Mouse (Mus musculus) kidney, adult 2 months (tissue): ENCODE measurements around the gene Sacs.

Experiments
- CTCF ChIP-seq: fragments of 200-500 bp; conservative IDR thresholded peaks from 2 replicates; pipeline ENCODE4 v1.5.1; 2011; ENCODE audit warnings: low read depth, mild to moderate bottlenecking, control low read depth, low read length, moderate library complexity, mixed read lengths; ENCODE audit not compliant: insufficient read depth, insufficient read length
- POLR2A ChIP-seq: fragments of 200-500 bp; IDR thresholded peaks from one replicate; pipeline ENCODE4 v1.6.1; 2011; ENCODE audit warnings: low read depth, low read length, control low read depth

DNA sequence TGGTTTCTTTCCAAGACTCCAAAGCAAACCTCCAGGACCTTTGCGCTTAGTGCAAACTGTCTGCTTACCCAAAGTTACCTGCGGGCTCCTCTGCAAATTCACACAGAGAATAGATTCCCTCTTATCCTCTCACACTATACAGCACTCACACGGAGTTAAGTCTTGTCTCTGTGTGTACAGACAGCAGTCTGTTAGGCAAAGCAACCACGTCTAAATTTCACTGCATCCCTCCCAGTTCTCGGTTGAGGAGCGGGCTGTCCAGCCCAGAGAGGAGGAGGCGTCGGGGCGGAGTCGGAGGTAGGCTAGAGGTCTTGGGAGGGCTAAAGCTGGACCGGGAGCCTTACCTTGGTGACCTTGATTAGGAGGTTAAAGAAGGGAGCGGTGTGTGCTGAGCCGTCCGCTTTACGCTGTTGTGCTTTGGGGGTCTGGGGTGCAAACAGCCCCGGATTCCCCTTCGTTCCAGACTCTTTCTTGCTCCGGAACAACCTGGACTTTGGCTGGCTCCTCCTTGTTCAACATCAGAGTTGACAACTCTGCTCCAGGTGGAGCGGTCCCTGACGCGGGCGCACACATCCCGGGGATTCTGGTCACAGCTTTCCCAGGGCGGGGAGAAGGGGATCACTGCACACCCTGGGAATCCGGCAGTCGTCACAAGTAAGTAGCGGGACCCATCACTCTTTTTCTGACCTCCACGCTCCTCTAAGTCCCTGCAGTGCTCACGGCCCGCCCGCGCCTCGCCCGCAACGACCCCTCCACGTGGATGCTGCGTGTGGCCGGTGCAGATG lies 136.3 kb downstream of the Sacs start:
- TF ChIP-seq POLR2A (no peak), CTCF (no peak)
